Mouse (Mus musculus): ENCODE measurements around the gene Gm45837.

GRCm38 (mm10) chr7:101521696-101522095 lies 111.0 kb downstream of the Gm45837 start:
- TF ChIP-seq POLR2A (IDR thresholded peaks at IDR 0.05; ENCODE audit: extremely low read depth, insufficient read depth, low read length) (no peak), CTCF (IDR thresholded peaks at IDR 0.05; ENCODE audit: low read depth, low read length) (no peak)

Data from liver, adult 2 months (tissue).